Mouse (Mus musculus) erythroblast, embryonic 14.5 days (primary cell): ENCODE results near the gene Adgrl3. TPM values are rescaled to one million over a fixed set of nuclear protein-coding genes. Genes with fewer than 3 reads are reported as not detected.

Experiments
- H3K27me3 ChIP-seq: 2 replicates; pipeline ENCODE4 v1.6.1; 2012; ENCODE audit warnings: inconsistent platforms; ENCODE audit not compliant: control insufficient read depth
- H3K36me3 ChIP-seq: 2 replicates; pipeline ENCODE4 v1.6.1; 2012; ENCODE audit warnings: mild to moderate bottlenecking, inconsistent platforms; ENCODE audit not compliant: control insufficient read depth
- H3K4me1 ChIP-seq: 2 replicates; pipeline ENCODE4 v1.6.1; 2012; ENCODE audit warnings: inconsistent platforms; ENCODE audit not compliant: control insufficient read depth
- H3K4me3 ChIP-seq: replicated peaks from 2 replicates; pipeline ENCODE3; 2012; ENCODE audit warnings: moderate library complexity, mild to moderate bottlenecking, inconsistent platforms
- H3K9me3 ChIP-seq: 2 replicates; pipeline ENCODE4 v1.6.1; 2012; ENCODE audit warnings: low read length, inconsistent platforms, mixed read lengths; ENCODE audit not compliant: control insufficient read depth
- GATA1 ChIP-seq: IDR thresholded peaks from 2 replicates; pipeline ENCODE4 v1.6.1; 2012; ENCODE audit warnings: low read length, inconsistent platforms, mixed read lengths
- TAL1 ChIP-seq: IDR thresholded peaks from 3 replicates; pipeline ENCODE4 v1.6.1; 2012; ENCODE audit warnings: low read length, inconsistent platforms, mixed read lengths
- polyA plus RNA-seq: library from polyadenylated mRNA; stranded (reverse); fragments of >175 nt; gene quantifications from 2 replicates; pipeline ENCODE4 v1.2.3, GENCODE M21; 2012

The Adgrl3 gene
- polyA plus RNA-seq, 1 experiment: not detected

DNA sequence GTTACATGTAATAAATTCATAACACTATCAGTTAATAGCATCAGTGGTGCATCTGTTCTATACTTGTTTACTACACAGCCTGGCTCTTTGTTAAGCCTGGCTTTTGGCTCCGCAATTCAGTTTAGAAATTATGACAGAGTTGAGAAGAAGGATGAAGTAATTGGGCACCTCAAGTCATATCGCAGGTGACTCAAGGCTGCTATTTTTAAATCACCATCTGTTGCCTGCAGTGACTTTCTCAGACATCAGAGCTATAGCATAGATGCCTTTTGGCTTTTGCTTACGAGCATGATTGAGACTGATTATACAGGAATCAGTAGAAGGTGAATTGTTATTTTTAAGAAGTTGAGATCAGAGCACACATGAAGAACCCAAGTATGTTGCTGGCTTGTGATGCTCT is 236.2 kb downstream of the Adgrl3 start:
- no peak for TF ChIP-seq TAL1
- no peak for TF ChIP-seq GATA1
- Histone ChIP-seq H3K4me3 (no peak overlapping the region), H3K4me1 (no peaks in the 10 kb centered on the region), H3K36me3 (no peaks in the 10 kb centered on the region), H3K9me3 (no peaks in the 10 kb centered on the region), H3K27me3 (no peaks in the 10 kb centered on the region)

DNA sequence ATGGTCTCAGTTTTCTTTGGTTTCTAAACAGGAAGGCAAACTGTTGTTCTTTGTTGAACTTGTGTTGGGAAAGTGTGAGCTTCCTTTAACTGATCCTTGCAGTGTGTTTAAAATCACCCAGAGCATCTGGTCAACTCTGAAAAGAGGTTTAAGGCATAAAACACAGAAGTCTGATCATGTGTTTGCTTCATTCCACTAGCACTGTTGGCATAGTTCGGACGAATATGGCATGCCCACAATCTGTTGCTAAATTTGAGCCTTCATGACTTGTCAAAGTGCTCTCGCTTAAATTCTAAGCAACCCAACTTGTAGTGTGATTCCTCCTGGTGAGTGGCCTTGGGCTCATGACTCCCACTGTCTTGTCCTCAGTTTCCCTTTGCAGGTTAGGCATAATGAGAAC is 249.8 kb downstream of the Adgrl3 start:
- H3K4me3 ChIP-seq: no peak overlapping the region
- no peak for TF ChIP-seq TAL1
- no peaks in the 10 kb centered on the region for H3K36me3 ChIP-seq
- H3K27me3 ChIP-seq: no peaks in the 10 kb centered on the region
- H3K9me3 ChIP-seq: no peaks in the 10 kb centered on the region
- H3K4me1 ChIP-seq: no peaks in the 10 kb centered on the region

DNA sequence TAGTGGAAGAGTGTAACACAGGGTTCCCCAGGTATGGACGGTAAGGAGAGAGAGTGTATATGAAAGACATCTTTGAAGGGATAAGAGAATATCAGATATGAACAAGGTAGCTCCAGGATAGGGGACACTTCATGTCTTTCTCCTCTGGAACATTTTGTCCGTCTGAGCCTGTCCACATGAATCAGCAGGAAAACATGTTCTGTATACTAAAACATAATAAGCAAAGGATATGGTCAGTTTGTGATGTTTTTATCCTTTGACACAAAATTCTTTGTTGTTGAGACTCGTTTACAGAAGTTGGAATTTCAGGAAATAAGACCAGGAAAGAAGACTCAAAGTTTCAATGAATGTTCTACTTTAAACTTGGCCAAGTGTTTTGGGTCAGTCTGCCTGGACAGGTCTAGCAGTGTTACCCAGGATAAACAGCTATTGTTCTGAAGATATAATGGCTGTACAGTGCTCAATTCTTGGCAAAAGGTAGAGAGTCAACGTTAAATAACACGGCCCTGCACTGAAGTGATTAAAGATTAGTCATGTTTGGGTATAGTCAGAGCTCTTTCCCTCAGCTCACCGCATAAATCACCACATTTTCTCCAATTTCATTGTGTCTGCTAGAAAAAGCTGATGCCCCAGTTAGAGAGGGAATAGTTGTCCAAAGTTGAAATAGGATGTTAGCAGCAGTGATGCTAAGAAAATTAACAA is 255.6 kb downstream of the Adgrl3 start:
- Histone ChIP-seq H3K27me3 (no peaks in the 10 kb centered on the region), H3K9me3 (no peaks in the 10 kb centered on the region; the same call in 1 of the 2 replicates), H3K36me3 (no peaks in the 10 kb centered on the region), H3K4me1 (no peaks in the 10 kb centered on the region), H3K4me3 (no peak overlapping the region)
- TF ChIP-seq GATA1 (no peak), TAL1 (no peak)

DNA sequence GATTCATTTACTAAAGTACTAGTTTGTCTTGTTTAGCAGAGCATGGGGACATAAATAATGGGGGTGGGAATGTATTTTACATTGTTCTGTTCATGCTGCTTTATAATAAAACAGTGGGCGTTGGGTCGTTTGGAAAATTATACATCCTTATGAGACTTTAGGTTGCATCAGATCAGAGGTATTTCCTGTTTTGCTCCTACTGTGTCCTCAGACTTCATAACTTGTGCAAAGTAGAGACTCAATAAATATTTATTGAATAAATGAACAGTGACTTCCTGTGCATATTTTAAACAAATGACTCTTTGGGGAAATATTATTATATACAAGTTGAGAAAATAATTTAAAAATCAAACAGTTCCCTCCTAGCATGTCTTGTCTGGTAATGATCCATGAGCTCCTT is 259.3 kb downstream of the Adgrl3 start:
- no peak for TF ChIP-seq GATA1
- no peak for TF ChIP-seq TAL1
- H3K27me3 ChIP-seq: no peaks in the 10 kb centered on the region
- H3K4me3 ChIP-seq: no peak overlapping the region
- H3K9me3 ChIP-seq: no peaks in the 10 kb centered on the region; the same call in 1 of the 2 replicates
- H3K36me3 ChIP-seq: no peaks in the 10 kb centered on the region
- H3K4me1 ChIP-seq: no peaks in the 10 kb centered on the region

DNA sequence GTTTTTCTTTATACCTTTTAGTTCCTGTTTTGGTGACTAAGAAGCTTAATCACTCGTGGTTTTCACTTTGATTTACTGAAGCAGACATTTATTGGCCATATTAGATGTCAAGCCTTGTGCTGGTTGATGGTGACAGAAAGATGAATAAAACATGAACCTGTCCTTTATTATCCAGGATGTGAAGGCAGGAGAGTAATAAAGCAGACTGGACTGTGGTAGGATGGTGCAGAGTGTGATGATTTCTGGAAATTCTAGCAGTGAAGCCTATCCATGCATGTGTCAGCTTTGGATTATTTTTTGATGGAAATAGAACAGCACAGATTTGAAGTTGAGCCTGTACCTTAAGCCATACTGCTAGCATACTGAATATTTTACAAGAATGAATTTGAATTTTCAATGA is 265.7 kb downstream of the Adgrl3 start:
- H3K27me3 ChIP-seq: no peaks in the 10 kb centered on the region
- no peak for TF ChIP-seq GATA1
- TF ChIP-seq TAL1: no peak
- H3K4me1 ChIP-seq: no peaks in the 10 kb centered on the region
- H3K4me3 ChIP-seq: no peak overlapping the region
- H3K9me3 ChIP-seq: no peaks in the 10 kb centered on the region
- H3K36me3 ChIP-seq: no peaks in the 10 kb centered on the region

DNA sequence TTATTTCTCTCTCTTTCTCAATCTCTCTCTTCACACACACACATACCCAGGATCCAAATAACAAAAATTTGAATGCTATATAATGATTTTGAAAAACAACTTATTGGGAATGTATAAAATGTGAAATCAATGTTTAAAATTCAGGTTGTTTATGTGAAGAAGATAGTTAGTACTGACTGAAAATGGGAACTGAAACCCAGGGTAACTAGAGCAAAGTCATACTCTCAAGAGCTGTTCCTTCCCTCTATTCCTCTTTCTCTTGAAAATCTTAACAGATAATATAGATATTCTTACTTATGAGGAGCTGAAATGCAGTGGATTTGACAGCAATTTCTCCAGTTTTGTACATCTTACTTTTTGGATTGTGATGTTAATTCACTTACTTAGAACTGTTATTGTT is 281.9 kb downstream of the Adgrl3 start:
- Histone ChIP-seq H3K27me3 (no peaks in the 10 kb centered on the region), H3K9me3 (peaks cover 3% of the 10 kb centered on the region; the same call in 1 of the 2 replicates), H3K4me1 (no peaks in the 10 kb centered on the region), H3K36me3 (no peaks in the 10 kb centered on the region), H3K4me3 (no peak overlapping the region)
- TF ChIP-seq TAL1 (no peak), GATA1 (no peak)

DNA sequence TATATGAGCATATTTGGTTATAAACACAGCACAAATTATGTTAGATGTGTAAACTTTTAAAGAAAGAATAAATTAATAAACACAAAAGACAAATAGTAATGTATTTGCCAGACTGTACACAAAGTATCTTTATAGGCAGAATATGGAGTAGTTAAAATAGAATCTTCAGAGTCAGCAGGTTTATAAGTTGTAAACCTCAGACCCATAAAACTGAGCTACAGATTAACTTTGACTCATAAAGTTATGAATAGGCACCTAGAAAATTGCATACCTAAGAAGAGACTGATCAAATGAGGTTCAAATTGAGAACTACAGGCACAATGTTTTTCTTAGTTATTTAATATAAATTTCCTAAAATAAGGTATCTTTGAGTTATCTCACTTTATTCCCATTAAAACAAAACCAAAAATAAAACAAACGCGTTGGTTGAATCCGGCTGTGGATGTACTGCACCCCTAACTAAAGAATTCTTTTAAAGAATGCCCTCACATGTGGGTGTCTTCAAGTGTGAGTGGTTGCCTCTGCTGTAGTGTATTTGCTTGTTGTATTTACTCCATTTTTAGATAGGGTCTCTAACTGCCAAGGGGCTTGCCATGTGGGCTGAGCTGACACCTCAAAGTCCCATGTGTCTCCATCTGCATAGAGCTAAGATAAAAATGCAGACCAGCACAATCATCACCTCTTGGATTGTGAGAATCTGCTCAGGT is 297.6 kb downstream of the Adgrl3 start:
- H3K4me1 ChIP-seq: no peaks in the 10 kb centered on the region
- no peak overlapping the region for H3K4me3 ChIP-seq
- TF ChIP-seq GATA1 (no peak), TAL1 (no peak)
- no peaks in the 10 kb centered on the region for H3K9me3 ChIP-seq
- no peaks in the 10 kb centered on the region for H3K36me3 ChIP-seq
- H3K27me3 ChIP-seq: no peaks in the 10 kb centered on the region

DNA sequence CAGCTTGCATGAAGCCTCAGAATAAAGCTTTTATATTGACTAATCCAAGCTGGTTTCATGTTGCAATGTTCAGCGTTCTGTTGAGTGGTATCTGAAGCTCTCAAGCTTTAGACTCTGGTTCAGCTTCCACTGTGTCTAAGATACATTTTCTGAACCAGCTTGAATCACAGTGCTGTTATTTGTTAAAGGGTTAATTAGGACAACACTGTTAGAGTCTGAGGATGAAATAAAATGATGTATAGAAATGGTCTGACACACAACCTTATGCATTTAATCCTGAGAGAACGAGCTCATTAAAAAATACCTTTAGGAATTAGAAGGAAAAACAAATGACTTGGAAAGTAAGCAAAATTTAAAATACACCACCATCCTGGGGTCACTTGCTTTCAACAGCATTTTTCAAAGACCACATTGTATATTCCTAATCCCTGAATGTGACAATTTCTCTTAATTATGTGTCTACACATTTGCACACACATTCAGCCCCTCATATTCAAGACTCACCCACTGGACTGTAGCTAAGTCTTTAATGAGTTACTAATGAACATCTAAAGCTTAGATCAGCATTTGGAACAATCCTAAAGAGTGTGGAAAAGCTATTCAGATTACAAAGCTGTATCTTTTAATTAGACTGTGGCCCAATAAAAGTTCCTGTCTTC is 301.5 kb downstream of the Adgrl3 start:
- Histone ChIP-seq H3K36me3 (no peaks in the 10 kb centered on the region), H3K9me3 (no peaks in the 10 kb centered on the region), H3K4me1 (no peaks in the 10 kb centered on the region), H3K4me3 (no peak overlapping the region), H3K27me3 (no peaks in the 10 kb centered on the region)
- TF ChIP-seq TAL1 (no peak), GATA1 (no peak)

DNA sequence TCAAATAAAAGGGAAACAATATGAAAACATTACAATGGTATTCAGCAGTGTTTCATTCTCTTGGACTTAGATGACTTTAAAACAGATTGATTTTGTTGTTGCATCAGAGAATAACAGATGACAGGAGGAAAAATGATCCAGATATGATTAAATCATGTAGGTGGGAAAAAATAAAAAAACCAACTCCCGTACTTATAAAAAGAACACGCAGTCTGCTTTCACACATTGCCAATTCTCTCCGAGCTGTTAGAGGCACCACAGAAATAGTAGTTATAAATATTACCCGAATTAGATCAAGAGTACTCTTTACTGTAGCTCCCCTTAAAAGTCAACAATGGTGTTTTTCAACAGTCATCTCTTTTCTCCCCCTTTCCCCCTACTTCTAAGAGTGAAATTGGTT is 302.1 kb downstream of the Adgrl3 start:
- TF ChIP-seq TAL1 (no peak), GATA1 (no peak)
- Histone ChIP-seq H3K4me3 (no peak overlapping the region), H3K27me3 (no peaks in the 10 kb centered on the region), H3K4me1 (no peaks in the 10 kb centered on the region), H3K36me3 (no peaks in the 10 kb centered on the region), H3K9me3 (no peaks in the 10 kb centered on the region)
